Mouse (Mus musculus): ENCODE measurements around the gene Mogat2.

GRCm38 (mm10) chr7:99268506-99268900, 30.1 kb upstream of the Mogat2 start:
- TF ChIP-seq CTCF (IDR thresholded peaks at IDR 0.05) = no peak
- no peak for TF ChIP-seq EP300 (IDR thresholded peaks at IDR 0.05)
